Mouse (Mus musculus) left cerebral cortex, postnatal 25 days (tissue): ENCODE data around the gene Ano8. TPM values are rescaled to one million over a fixed set of nuclear protein-coding genes. Genes with fewer than 3 reads are reported as not detected.

Experiments
- DNase-seq, 2 experiments: peaks; one replicate each; pipeline ENCODE4 v3.0.0; 2022; ENCODE audit warnings: low spot score in 2 of 2, mixed read lengths in 1 of 2
- intact Hi-C: fragments of 180-260 bp; cut with DNase I; formaldehyde crosslinking; loops from one replicate; pipeline ENCODE4 v1.15.1; 2025
- total RNA-seq, 2 experiments: library from RNA; stranded (reverse); gene quantifications; 2 replicates each; pipeline ENCODE4 v1.2.3; 2021

The Ano8 gene
- total RNA-seq, 2 experiments from 2014 or later, result 59.9 to 60.9 TPM

DNA sequence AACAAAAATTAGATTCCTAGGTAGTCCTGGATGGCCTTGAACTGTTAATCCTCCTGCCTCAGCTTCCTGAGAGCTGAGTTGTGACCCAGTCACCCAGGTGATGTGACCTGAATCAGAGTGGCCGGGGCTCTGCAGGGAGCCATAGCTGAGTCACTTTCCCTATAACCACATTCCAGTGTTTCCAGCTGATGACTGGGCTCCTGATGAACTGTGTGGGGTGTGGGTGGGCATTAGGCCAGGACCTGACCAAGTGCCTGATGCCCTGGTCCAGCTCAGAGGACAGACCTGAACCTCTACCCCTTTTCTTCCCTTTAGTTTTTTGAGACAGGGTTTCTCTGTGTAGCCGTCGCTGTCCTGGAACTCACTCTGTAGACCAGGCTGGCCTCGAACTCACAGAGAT lies 19.6 kb upstream of the Ano8 start:
- intact Hi-C loops, result no loop called here
- DNase-seq, result no peak

DNA sequence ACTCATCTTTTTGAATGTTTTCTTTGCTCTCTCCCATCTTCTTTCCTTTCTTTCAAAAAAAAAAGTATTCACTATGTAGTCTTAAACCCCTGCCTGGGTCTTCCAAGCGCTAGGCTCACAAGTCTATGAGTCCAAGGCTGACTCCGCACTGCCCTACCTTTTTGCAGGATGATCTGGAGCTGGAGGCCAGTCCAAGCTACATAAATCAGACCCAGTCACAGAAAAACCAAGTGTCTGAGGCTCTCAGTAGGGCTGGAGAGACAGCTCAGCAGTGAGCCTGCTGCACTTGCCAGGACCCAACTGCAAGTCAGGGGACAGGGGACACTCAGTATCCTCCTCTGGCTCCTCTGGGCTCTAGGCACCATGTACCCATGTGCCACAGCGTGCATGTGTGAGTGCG lies 18.6 kb upstream of the Ano8 start:
- intact Hi-C loops, result no loop called here
- no peak for DNase-seq

DNA sequence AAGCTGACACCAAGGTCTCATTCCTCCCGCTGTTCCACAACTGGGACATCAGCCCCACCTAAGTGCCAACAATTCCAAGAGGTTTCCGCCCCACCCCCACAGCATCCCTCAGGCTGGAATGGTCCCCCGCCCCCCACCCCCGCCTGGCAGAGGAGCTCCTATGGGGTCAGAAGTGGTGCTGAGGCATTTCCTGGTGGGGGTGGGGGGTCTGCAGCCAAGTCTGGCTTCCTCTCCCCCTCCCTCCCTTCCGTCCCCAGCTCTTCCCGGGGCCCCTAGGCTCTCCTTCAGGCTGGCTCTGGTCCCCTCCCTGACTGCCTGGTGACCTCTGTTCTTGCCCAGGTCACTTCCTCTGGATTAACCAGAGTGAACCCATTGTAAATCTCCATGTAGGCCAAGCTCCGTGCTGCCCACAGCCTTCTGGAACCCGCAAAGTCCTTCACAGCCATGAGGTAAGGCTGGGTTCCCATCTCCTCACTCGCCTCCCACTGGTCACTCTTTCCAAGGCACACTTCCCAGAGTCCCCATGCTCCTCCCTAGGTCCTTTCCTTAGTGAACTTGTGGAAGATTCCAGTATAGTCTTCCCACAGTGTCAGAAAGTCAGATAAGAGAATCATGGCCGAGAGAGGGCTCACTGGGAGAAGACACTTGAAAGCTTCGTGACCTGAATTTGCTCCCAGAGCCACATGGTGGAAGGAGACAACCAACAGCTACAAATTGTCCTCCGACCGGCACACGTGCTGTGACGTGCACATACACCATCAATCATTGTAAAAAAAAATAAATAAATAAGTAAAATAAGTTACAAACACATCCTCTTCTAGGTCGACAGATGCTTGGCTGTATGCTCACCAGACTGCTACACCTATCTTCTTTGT lies 13.3 kb upstream of the Ano8 start:
- intact Hi-C loops, result no loop called here

DNA sequence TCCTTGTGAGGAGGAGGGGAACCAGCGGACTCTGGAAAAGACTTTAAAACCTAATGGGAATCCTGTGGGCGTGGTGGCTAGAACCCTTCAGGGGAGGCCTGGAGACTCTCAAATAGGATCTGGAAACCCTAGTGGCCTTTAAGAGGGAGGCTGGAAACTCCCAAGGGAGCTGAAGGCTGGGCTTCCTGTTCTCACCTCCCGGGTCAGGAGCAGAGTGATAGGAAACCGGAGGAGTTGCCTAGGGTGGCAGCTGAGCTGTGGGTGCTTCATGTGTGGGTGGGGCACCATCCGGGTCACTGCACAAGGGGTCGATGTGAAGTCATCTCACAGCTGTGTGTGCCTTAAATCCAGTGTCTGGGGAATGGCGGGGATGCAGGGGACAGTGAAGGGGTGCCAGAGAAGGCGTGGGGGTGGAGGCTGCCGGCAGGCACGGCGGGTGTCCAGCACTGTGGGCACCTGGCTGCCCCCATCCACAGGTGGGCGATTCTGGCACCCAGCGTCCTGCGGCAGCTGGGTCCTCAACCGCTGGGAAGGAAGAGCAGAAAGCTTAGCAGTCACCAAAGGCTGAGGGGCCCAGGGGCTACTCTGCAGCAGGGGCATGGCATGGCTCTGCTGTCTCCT lies 12.2 kb upstream of the Ano8 start:
- intact Hi-C loops, result no loop called here

More for the DNA sequence above, 13.3 kb upstream of the Ano8 start:
- DNase-seq, result no peak

DNA sequence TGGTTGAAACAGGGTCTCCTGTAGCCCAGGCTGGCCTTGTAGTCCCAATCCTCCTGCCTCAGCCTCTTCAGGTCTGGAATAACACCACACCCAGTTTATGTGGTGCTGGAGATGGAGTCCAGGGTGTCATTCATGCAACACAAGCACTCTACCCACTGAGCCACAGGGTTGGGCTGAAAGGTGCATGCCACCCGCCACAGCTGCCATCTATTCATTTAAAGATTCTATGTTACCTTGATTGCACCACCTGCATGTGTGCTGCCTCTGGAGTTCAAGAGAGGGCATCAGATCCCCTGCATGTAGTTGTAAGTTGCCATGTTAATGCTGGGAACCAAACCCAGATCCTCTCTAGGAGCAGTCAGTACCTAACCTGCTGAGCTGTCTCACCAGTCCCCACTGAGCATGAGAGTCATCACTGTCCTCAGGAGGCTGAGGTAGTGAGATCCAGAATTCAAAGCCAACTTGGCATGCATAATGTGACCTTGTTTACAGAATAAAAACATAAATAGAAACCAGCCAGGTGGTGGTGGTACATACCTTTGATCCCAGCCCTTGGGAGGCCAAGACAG lies 11.4 kb upstream of the Ano8 start:
- intact Hi-C loops, result no loop called here
- DNase-seq, result no peak

More for the DNA sequence above, 12.2 kb upstream of the Ano8 start:
- DNase-seq, result no peak

DNA sequence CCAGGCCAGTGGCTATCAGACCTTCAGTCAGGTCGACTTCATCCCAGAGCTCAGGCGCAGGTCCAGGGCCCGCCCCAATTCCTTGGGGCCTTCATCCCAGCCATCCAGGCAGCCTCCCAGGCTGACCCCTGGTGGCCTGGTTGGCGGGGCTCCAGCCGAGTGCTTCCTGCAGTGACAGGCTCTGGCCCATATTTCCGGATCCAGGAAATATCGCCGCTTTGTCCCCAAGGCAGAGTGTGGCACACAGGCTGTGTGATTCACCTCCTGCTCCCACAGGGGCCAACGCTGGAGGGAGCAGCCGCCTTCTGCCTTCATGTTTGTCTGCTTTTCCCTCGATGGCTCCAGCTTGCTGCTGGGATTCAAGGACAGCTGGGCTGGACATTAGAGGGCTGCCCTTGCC lies 10.7 kb upstream of the Ano8 start:
- DNase-seq, result no peak

DNA sequence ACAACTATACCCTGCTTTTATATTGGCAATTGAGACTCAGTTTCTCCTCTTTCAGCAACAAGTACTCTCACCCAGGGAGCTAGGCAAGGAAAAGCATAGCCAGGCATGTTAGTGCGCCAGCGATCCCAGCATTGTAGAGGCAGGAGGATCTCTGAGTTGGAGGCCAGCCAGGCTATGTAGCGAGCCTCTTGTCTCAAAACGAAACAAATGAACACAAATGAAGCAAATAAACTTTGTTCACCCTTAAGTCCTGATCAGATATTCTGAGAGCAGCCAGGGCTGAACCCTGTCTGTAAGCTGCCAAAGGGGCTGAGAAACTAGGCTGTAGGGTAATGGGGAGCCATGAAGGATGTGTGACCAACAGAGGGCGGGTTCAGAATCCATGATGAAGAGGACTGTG lies 10.0 kb upstream of the Ano8 start:
- intact Hi-C loops, result loop anchor here (1.0 kb wide), 1 partner anchor 25 kb away; no protein-coding TSS in a partner anchor
- no peak for DNase-seq

More for the DNA sequence above, 10.7 kb upstream of the Ano8 start:
- intact Hi-C loops, result loop anchor here (1.0 kb wide), 1 partner anchor 25 kb away; no protein-coding TSS in a partner anchor

DNA sequence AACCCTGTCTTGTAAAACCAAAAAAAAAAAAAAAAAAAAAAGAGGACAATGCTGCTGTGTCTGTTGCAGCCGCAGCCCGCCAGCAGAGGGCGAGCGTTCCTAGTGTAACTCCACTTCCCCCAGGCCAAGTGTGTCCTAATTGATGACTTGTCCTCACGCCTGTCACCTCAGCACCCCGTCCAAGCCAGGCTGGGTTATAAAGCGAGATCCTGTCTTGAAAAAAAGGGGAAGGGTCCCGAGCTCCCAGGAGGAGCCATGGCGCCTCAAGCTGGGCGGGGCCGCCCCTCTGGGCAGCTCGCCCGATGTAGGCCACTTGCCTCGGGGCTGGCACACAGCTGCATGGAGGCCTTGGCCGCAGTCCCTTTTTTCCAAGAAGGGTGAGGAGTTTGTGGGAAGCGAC lies 9.3 kb upstream of the Ano8 start:
- intact Hi-C loops, result no loop called here
- DNase-seq, result peak; percentile 75 to 81

DNA sequence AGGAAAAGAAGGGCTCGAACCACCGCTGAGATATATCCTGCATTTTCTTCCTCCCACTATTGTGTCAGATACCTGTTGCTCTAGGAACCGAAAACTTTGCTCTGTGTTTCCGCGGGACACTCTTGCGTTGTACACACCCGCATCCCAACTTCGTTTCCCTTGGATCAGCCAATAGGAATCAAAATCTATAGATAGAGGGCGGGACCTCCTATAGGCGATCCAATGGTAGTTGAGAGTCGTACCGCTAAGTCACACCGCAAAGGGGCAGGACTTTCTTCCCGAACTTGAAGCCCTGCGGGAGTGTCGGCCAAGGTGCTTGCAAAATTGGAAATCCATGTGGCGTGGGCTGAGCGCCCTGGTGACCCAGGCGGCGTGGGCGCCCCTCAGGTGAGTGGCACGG lies 2.7 kb upstream of the Ano8 start:
- intact Hi-C loops, result loop anchor here (2.0 kb wide), 1 partner anchor 14 kb away; no protein-coding TSS in a partner anchor
- peak; percentile 85 to 96 for DNase-seq

DNA sequence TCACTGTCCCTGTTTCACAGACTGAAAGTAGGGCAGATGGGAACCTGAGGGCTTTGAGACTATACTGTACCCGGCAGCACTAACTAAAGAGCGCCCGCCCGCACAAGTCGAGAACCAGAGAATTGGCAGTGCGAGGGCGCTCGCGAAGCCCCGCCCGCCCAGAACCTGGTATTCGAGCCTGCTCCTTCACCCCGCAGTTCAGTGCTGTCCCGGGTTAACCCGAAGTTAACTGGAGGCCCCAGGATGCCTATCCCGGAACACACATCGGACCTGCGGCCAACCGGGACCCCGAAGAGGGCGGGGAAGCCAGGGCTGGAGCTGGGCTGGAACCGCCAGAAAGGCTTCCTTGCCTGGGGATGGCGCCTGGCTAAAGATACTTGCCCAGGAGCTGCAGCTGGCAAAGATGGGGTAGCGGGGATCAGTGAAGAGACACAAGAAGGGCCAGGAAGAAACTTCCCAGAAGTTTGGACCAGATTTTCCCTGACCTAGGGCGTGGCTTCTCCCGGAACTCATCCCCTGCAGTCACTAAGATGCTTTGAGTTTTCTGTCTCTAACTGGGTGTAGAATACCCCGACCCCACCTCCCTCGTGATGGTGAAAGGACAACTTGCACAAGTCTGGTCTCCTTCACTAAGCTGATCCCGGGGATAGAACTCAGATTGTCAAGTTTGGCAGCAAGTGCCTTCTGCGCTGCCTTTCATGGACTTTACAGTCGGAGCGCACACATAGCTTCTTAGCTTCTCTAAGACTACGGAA lies 2.1 kb upstream of the Ano8 start, which contains the start of gene Gtpbp3:
Gene Gtpbp3, plus strand, starts transcription at position 413 of the 755 bp plus-strand sequence.
- DNase-seq, result peak; percentile 85 to 86
- intact Hi-C loops, result loop anchor here (2.0 kb wide), 1 partner anchor 13 kb away; no protein-coding TSS in a partner anchor

DNA sequence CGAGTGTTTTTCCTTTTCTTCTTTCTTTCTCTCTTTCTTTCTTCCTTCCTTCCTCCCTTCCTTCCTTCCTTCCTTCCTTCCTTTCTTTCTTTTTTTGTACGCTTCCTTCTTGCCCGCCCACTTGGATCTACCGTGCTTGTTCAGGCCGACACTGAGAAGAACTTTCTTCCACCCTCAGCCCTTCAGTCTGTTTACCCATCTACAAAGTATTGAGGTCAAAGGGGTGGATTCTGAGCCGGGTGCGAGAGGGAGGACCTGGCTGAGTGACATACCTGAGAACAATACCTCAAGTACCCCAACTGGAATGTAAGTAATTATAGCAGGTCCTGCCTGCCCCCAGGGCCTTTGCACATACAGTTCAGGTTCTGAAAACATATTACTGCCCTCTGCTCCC lies 370 bp upstream of the Ano8 start:
- no peak for DNase-seq
- intact Hi-C loops, result no loop called here

DNA sequence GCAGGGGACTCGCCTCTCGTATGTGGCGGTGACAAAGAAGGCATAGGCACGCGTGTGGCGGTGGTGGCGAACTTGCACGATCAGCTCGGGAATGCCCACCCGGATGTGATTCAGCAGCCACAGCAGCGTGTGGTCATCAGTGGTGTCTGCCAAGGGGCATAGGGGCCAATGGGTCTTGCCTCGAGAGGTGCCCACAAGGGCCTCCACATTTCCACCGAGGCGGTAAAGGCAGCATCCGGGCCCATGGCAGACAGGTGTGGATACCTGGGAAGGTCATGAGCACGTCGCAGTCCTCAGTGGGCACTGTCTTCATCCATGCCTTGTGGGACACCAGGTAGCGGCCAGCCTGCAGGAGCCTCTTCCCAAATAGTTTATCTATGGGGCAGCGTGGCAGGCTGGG lies 1.0 kb downstream of the Ano8 start:
- intact Hi-C loops, result loop anchor here (1.0 kb wide), 1 partner anchor 7 kb away; no protein-coding TSS in a partner anchor
- DNase-seq, result no peak

DNA sequence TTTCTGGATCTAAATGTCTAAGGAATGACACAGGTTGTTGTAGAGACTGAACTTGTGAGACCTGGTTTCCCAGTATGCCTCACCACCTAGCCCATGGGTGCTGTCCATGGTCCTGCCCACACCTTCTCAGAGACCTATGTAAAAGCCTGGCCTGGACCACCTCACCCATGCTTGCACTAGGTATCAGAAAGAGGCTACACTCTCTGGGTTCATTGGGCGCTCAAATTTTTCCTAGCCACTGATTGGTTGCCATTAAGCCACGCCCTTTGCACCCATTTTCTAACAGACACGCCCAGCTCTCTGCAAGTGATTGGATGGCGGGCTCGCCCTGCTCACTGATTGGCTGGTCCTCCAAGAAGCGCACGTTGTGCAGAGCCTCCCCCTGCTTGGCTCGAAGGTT lies 1.8 kb downstream of the Ano8 start:
- intact Hi-C loops, result no loop called here
- DNase-seq, result no peak

DNA sequence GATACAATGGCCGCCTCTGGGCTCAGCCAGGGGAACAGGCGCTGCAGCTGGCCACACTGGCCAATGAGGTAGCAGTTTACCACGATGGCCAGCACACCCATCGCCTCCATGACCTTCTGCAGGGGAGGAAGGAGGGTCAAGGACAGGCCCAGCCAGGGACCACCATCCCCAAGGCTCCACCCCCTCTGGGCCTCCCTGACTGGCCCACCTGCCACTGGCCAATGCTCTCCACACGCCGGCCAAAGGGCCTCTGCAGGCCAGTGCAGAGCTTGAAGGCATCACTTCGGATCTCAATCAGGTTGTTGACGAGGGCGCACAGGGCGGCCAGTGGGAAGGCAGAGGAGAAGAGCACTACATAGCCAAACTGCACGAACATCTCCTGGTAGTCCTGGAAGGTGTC lies 6.8 kb downstream of the Ano8 start:
- no peak for DNase-seq
- intact Hi-C loops, result no loop called here

DNA sequence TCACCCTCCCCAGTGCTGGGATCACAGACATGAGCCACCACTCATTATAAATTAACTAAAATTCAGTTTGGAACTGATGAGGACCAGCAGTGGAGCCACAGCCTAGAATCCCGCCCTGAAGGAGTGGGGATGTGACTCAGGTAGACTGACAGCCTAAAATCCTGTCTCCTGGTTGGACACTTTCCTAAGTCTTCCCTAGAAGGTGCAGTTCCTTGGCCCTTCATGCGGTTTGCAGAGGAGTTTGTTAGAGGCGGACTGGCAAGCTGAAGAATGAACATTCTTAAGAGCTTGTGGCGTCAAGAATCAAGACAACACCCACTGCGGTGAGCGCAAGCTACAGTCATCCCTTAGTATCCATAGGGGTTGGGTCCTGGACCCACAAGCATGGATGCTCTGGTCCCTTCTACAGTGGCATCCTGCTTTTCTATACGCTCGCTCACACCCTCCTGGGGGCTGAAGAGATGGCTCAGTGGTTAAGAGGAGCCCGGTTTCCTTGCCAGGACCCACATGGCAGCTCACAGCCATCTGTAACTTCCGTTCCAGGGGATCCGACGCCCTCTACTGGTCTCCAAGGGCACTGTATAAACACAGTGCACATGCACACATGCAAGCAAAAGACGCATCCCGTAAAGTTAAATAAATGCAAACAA lies 8.4 kb downstream of the Ano8 start:
- peak in 1 of 2 experiments; percentile 57 for DNase-seq
- intact Hi-C loops, result loop anchor here (1.0 kb wide), 1 partner anchor 8 kb away; the partner anchor contains the start of gene Ano8

DNA sequence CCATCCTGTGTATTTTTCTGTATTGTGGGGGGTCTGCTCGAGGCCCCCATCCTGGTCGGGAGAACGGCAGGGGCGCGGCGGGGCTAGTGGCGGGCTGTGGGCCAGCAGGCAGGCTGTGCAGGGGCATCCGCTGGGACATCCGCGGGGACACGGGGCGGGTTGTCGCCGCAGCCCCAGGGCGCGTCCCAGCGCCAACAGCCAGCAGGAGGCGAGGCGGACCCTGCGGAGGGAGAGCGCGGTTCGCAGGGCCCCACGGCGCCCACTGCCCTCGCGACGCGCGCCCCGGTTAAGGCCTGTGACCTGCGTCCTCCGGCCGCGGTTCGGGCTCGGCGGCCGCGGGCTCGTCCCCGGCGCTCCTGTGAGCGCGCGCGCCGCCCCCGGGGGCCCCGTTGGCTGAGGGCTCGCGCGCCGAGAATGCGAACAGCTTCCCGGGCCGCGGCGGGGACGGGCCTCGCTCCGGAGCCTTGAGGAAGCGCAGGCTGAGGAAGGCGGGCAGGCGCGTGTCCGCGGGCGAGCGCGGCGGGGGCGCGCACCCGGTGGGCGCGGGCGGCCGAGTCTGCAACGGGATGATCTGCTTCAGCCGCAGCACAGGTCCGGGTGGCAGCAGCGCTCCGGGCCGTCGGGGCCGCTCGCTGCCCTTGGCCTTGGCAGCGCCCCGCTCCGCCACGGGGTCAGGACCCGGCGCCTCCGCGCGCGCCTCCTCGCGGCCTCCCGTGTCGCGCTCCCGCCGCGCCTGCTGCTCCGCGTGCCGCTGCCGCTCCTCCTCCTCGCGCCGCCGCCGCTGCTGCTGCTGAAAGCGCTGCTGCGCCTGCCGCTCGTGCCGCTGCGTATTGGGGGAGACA lies 9.4 kb downstream of the Ano8 start:
- peak; percentile 84 to 88 for DNase-seq
- intact Hi-C loops, result no loop called here

DNA sequence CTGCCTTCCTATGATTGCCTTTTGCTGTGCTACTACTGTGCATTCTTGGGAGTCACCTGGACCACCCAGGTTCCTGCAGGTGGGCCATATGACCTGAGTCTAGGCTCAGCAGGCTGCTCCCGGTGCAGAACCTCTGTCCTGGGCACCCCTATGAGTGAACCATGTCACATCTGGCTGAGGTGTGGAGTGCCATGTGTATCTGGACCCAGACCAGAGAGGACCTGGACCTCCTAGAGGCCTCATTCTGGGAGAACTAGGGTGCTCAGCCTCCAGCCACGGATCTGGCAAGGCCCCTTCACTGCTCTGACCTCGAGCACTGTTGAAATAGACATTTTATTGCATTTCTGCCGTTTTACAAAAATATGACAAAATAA lies 10.1 kb downstream of the Ano8 start:
- DNase-seq, result no peak
- intact Hi-C loops, result loop anchor here (2.0 kb wide), 1 partner anchor 13 kb away; the partner anchor contains the start of gene Gtpbp3
